ENCODE assay signal across 26 mouse cellular contexts in genomic region chr19:10066502-10066901, GRCm38 (mm10). TPM values are rescaled to one million over a fixed set of nuclear protein-coding genes. Genes with fewer than 3 reads are reported as not detected.
"Had no signal": no experiment of that assay in that cellular context is flagged by ENCODE, and none has a peak within 500 bp of the region (broad histone marks: within the 10 kb centered on the region; RNA-seq: fewer than 3 reads in every experiment).

No protein-coding gene starts in this region.

- H3K27me3 ChIP-seq: limb, embryonic 13.5 days; lung, embryonic 15.5 days; midbrain, embryonic 13.5 days; stomach, embryonic 15.5 days had no signal

- H3K4me2 ChIP-seq: limb, embryonic 13.5 days; lung, embryonic 15.5 days; midbrain, embryonic 13.5 days; stomach, embryonic 15.5 days had no signal

- H3K9ac ChIP-seq: limb, embryonic 13.5 days; liver, embryonic 14.5 days; lung, embryonic 15.5 days; midbrain, embryonic 13.5 days; stomach, embryonic 15.5 days had no signal

- DNase-seq: kidney, adult 2 months; kidney, postnatal 25 days; layer of hippocampus, adult 9-11 months; layer of hippocampus, postnatal 36 days; lung, adult 18-20 months; lung, postnatal 10 days; lung, postnatal 36 days; right cerebral cortex, adult 18-20 months; right cerebral cortex, postnatal 14 days; right cerebral cortex, postnatal 4 days; spleen, adult 18-20 months; thymus, adult 18-20 months; thymus, postnatal 36 days had no signal

- H3K9me3 ChIP-seq: limb, embryonic 10.5 days; limb, embryonic 13.5 days; lung, embryonic 15.5 days; midbrain, embryonic 10.5 days; midbrain, embryonic 13.5 days; stomach, embryonic 15.5 days had no signal

- H3K27ac ChIP-seq: kidney, postnatal 0 days; left cerebral cortex, adult 2 months; limb, embryonic 10.5 days; limb, embryonic 13.5 days; liver, embryonic 14.5 days; lung, embryonic 15.5 days; midbrain, embryonic 10.5 days; midbrain, embryonic 13.5 days; stomach, embryonic 15.5 days had no signal

- H3K4me3 ChIP-seq: layer of hippocampus, adult 2 months; left cerebral cortex, adult 2 months; limb, embryonic 10.5 days; limb, embryonic 13.5 days; lung, embryonic 15.5 days; midbrain, embryonic 10.5 days; midbrain, embryonic 13.5 days; stomach, embryonic 15.5 days had no signal

- ATAC-seq: hindbrain, postnatal 0 days; midbrain, embryonic 13.5 days; midbrain, embryonic 16.5 days had no signal

- H3K4me1 ChIP-seq: limb, embryonic 10.5 days; limb, embryonic 13.5 days; midbrain, embryonic 10.5 days had no signal

RNA-seq across cellular contexts. Expression of gene Fads3, which starts 25.1 kb away (rescaled TPM):
- total RNA-seq: monocyte, adult 5-6 weeks had no signal
